Mouse (Mus musculus) liver, postnatal 0 days (tissue): ENCODE measurements around the gene Nat10. TPM values are rescaled to one million over a fixed set of nuclear protein-coding genes. Genes with fewer than 3 reads are reported as not detected.

Experiments used
- ATAC-seq: fragments of 200-750 bp; cut with Nextera tagmentation; 2 replicates; pipeline ENCODE4 v1.8.0; 2017; ENCODE audit warnings: mild to moderate bottlenecking, moderate library complexity
- DNase-seq: peaks from one replicate; pipeline ENCODE4 v3.0.0-alpha.2; 2016
- H3K27ac ChIP-seq: fragments of 300-500 bp; sonication (generic); 2 replicates; pipeline ENCODE4 v1.5.1; 2014; ENCODE audit warnings: antibody characterized with exemption, moderate library complexity, mild to moderate bottlenecking, low read depth
- H3K27me3 ChIP-seq: fragments of 300-500 bp; sonication (generic); 2 replicates; pipeline ENCODE4 v1.6.1; 2014; ENCODE audit warnings: low read length, control low read depth, mixed read lengths; ENCODE audit not compliant: insufficient read depth
- H3K36me3 ChIP-seq: fragments of 300-500 bp; sonication (generic); replicated peaks from 2 replicates; pipeline ENCODE4 v1.6.1; 2014; ENCODE audit warnings: mild to moderate bottlenecking, control low read depth, low read length, moderate library complexity, mixed read lengths; ENCODE audit not compliant: insufficient read depth
- H3K4me1 ChIP-seq: fragments of 300-500 bp; sonication (generic); 2 replicates; pipeline ENCODE4 v1.6.1; 2014; ENCODE audit warnings: antibody characterized with exemption, mild to moderate bottlenecking, control low read depth; ENCODE audit not compliant: insufficient read depth
- H3K4me2 ChIP-seq: fragments of 300-500 bp; sonication (generic); 2 replicates; pipeline ENCODE4 v1.6.1; 2014; ENCODE audit warnings: low read depth, mild to moderate bottlenecking, low read length, moderate library complexity, mixed read lengths
- H3K4me3 ChIP-seq: fragments of 300-500 bp; sonication (generic); 2 replicates; pipeline ENCODE4 v1.5.1; 2014; ENCODE audit warnings: low read depth, low read length
- H3K9ac ChIP-seq: fragments of 300-500 bp; sonication (generic); replicated peaks from 2 replicates; pipeline ENCODE4 v1.6.1; 2014; ENCODE audit warnings: mild to moderate bottlenecking, moderate library complexity
- H3K9me3 ChIP-seq: fragments of 300-500 bp; sonication (generic); 2 replicates; pipeline ENCODE4 v1.6.1; 2016; ENCODE audit warnings: mild to moderate bottlenecking, control low read depth, low read length, mixed read lengths
- CTCF ChIP-seq: sonication (generic); IDR thresholded peaks from 2 replicates; pipeline ENCODE4 v1.5.1; 2016; ENCODE audit warnings: antibody characterized with exemption, low read depth
- EP300 ChIP-seq: IDR thresholded peaks from 2 replicates; pipeline ENCODE4 v1.6.1; 2016; ENCODE audit warnings: antibody characterized with exemption, low read depth, mild to moderate bottlenecking
- WGBS: fragments of 180-500 bp; shearing (Covaris S2); extraction: QIAGEN DNeasy Blood & Tissue Kit; methylation state at CpG from one replicate; pipeline ENCODE4 v1.1.7; 2014; ENCODE audit not compliant: insufficient replicate concordance; 5-methylcytosine and 5-hydroxymethylcytosine counted together
- polyA plus RNA-seq: library from polyadenylated mRNA; unstranded; fragments of >200 nt; fragmentation: Nextera tagmentation; extraction: Ambion mirVana; gene quantifications from 2 replicates; pipeline ENCODE4 v1.2.1, GENCODE M21; 2015

Nat10 gene
- polyA plus RNA-seq, 1 experiment from 2014 or later = 5.7 TPM

GRCm38 (mm10) chr2:103742821-103743220 is 18.2 kb downstream of the Nat10 start:
- DNase-seq (no peak), ATAC-seq (no peak)
- peaks cover 30% of the 10 kb centered on the region for H3K36me3 ChIP-seq
- no peaks in the 10 kb centered on the region for H3K9me3 ChIP-seq
- 92% methylated on average over 6 of the region's 6 CpGs for WGBS
- TF ChIP-seq EP300 (no peak), CTCF (no peak)
- H3K4me1 ChIP-seq = no peaks in the 10 kb centered on the region
- no peak overlapping the region for H3K27ac ChIP-seq
- no peak overlapping the region for H3K9ac ChIP-seq
- H3K4me3 ChIP-seq = no peak overlapping the region
- H3K4me2 ChIP-seq = no peak overlapping the region
- no peaks in the 10 kb centered on the region for H3K27me3 ChIP-seq

- Histone ChIP-seq H3K27ac (no peak overlapping the region), H3K27me3 (no peaks in the 10 kb centered on the region), H3K4me3 (no peak overlapping the region), H3K36me3 (peaks cover 53% of the 10 kb centered on the region), H3K4me1 (no peaks in the 10 kb centered on the region), H3K9ac (no peak overlapping the region), H3K9me3 (no peaks in the 10 kb centered on the region), H3K4me2 (no peak overlapping the region)
- DNase-seq (no peak), ATAC-seq (no peak)
- TF ChIP-seq CTCF = no peak
- TF ChIP-seq EP300 = no peak
- WGBS = 88% methylated on average over 6 of the region's 6 CpGs
These were observed 29.6 kb downstream of the Nat10 start for GRCm38 (mm10) chr2:103731423-103731822.

- peaks cover 54% of the 10 kb centered on the region for H3K36me3 ChIP-seq
These were observed 30.1 kb downstream of the Nat10 start for GRCm38 (mm10) chr2:103730999-103731398.

GRCm38 (mm10) chr2:103728027-103728540 is 33.0 kb downstream of the Nat10 start:
- Histone ChIP-seq H3K9me3 (no peaks in the 10 kb centered on the region), H3K36me3 (peaks cover 46% of the 10 kb centered on the region), H3K4me1 (no peaks in the 10 kb centered on the region), H3K9ac (no peak overlapping the region), H3K27ac (peak overlapping the region; percentile 49; the same call in 1 of the 2 replicates), H3K27me3 (no peaks in the 10 kb centered on the region), H3K4me2 (no peak overlapping the region), H3K4me3 (no peak overlapping the region)
- TF ChIP-seq CTCF (no peak), EP300 (no peak)
- ATAC-seq (peak; percentile 59; the same call in 1 of the 2 replicates), DNase-seq (no peak)
- 75% methylated on average over 12 of the region's 12 CpGs for WGBS

More at GRCm38 (mm10) chr2:103730999-103731398, 30.1 kb downstream of the Nat10 start:
- Histone ChIP-seq H3K4me3 (no peak overlapping the region), H3K9me3 (no peaks in the 10 kb centered on the region), H3K27me3 (no peaks in the 10 kb centered on the region), H3K9ac (no peak overlapping the region), H3K4me1 (no peaks in the 10 kb centered on the region), H3K4me2 (no peak overlapping the region), H3K27ac (no peak overlapping the region)
- no peak for DNase-seq
- ATAC-seq = no peak
- 89% methylated on average over 8 of the region's 8 CpGs for WGBS
- TF ChIP-seq EP300 (no peak), CTCF (no peak)

- ATAC-seq (no peak), DNase-seq (no peak)
- H3K9me3 ChIP-seq = no peaks in the 10 kb centered on the region
- no peaks in the 10 kb centered on the region for H3K4me1 ChIP-seq
- no peak overlapping the region for H3K9ac ChIP-seq
- H3K27ac ChIP-seq = no peak overlapping the region
- 64% methylated on average over 2 of the region's 2 CpGs for WGBS
- TF ChIP-seq CTCF = no peak
- TF ChIP-seq EP300 = no peak
- no peaks in the 10 kb centered on the region for H3K27me3 ChIP-seq
- peaks cover 39% of the 10 kb centered on the region for H3K36me3 ChIP-seq
- H3K4me3 ChIP-seq = no peak overlapping the region
- no peak overlapping the region for H3K4me2 ChIP-seq
These were observed 36.5 kb downstream of the Nat10 start for GRCm38 (mm10) chr2:103724521-103724920.

- Histone ChIP-seq H3K4me1 (peaks cover 4% of the 10 kb centered on the region; the same call in 1 of the 2 replicates), H3K27me3 (no peaks in the 10 kb centered on the region), H3K4me2 (no peak overlapping the region), H3K9ac (no peak overlapping the region), H3K36me3 (peaks cover 27% of the 10 kb centered on the region), H3K9me3 (no peaks in the 10 kb centered on the region), H3K4me3 (no peak overlapping the region), H3K27ac (no peak overlapping the region)
- DNase-seq (no peak), ATAC-seq (no peak)
- TF ChIP-seq CTCF (no peak), EP300 (no peak)
- 91% methylated on average over 7 of the region's 7 CpGs for WGBS
These were observed 41.8 kb downstream of the Nat10 start for GRCm38 (mm10) chr2:103719292-103719646.
